Mouse (Mus musculus): ENCODE measurements around the gene A830031A19Rik. TPM values are rescaled to one million over a fixed set of nuclear protein-coding genes. Genes with fewer than 3 reads are reported as not detected.

A830031A19Rik gene
- polyA plus RNA-seq, 1 experiment from 2014 or later, result not detected

- H3K4me1 ChIP-seq (replicated peaks; ENCODE audit: control insufficient read depth, insufficient read depth, low read length), result peaks cover 15% of the 10 kb centered on the region
- H3K4me2 ChIP-seq (ENCODE audit: low read depth, low read length), result no peak overlapping the region
- WGBS, result 47% methylated on average over 3 of the region's 3 CpGs
- H3K27me3 ChIP-seq (ENCODE audit: control insufficient read depth, insufficient read depth, low read depth, low read length), result no peaks in the 10 kb centered on the region
- H3K9me3 ChIP-seq (ENCODE audit: control insufficient read depth, low read length), result no peaks in the 10 kb centered on the region
- H3K36me3 ChIP-seq (ENCODE audit: control insufficient read depth, insufficient read depth, low read length), result no peaks in the 10 kb centered on the region
- no peak overlapping the region for H3K9ac ChIP-seq (ENCODE audit: low read length)
- no peak overlapping the region for H3K4me3 ChIP-seq (ENCODE audit: low read length)
- H3K27ac ChIP-seq (ENCODE audit: low read length), result no peak overlapping the region
- peak; percentile 41; the same call in 1 of the 2 replicates for ATAC-seq (ENCODE audit: low read depth)
Observed at GRCm38 (mm10) chr11:24109388-24109787, 34.5 kb upstream of the A830031A19Rik start.

GRCm38 (mm10) chr11:24108974-24109373 lies 34.1 kb upstream of the A830031A19Rik start:
- Histone ChIP-seq H3K9me3 (ENCODE audit: control insufficient read depth, low read length) (no peaks in the 10 kb centered on the region), H3K4me3 (ENCODE audit: low read length) (no peak overlapping the region), H3K27me3 (ENCODE audit: control insufficient read depth, insufficient read depth, low read depth, low read length) (no peaks in the 10 kb centered on the region), H3K36me3 (ENCODE audit: control insufficient read depth, insufficient read depth, low read length) (no peaks in the 10 kb centered on the region), H3K4me2 (ENCODE audit: low read depth, low read length) (no peak overlapping the region), H3K4me1 (replicated peaks; ENCODE audit: control insufficient read depth, insufficient read depth, low read length) (peaks cover 11% of the 10 kb centered on the region), H3K9ac (ENCODE audit: low read length) (no peak overlapping the region), H3K27ac (ENCODE audit: low read length) (no peak overlapping the region)
- peak; percentile 73 for ATAC-seq (ENCODE audit: low read depth)
- 44% methylated on average over 3 of the region's 3 CpGs for WGBS

- Histone ChIP-seq H3K27ac (ENCODE audit: low read length) (no peak overlapping the region), H3K4me2 (ENCODE audit: low read depth, low read length) (no peak overlapping the region), H3K4me3 (ENCODE audit: low read length) (no peak overlapping the region), H3K4me1 (replicated peaks; ENCODE audit: control insufficient read depth, insufficient read depth, low read length) (peaks cover 15% of the 10 kb centered on the region), H3K9me3 (ENCODE audit: control insufficient read depth, low read length) (no peaks in the 10 kb centered on the region), H3K9ac (ENCODE audit: low read length) (no peak overlapping the region), H3K36me3 (ENCODE audit: control insufficient read depth, insufficient read depth, low read length) (no peaks in the 10 kb centered on the region), H3K27me3 (ENCODE audit: control insufficient read depth, insufficient read depth, low read depth, low read length) (no peaks in the 10 kb centered on the region)
- WGBS, result 83% methylated on average over 5 of the region's 5 CpGs
- no peak for ATAC-seq (ENCODE audit: low read depth)
Observed at GRCm38 (mm10) chr11:24107414-24107813, 32.6 kb upstream of the A830031A19Rik start.

- H3K9ac ChIP-seq (ENCODE audit: low read length), result no peak overlapping the region
- no peaks in the 10 kb centered on the region for H3K9me3 ChIP-seq (ENCODE audit: control insufficient read depth, low read length)
- no peak overlapping the region for H3K4me3 ChIP-seq (ENCODE audit: low read length)
- no peak for ATAC-seq (ENCODE audit: low read depth)
- 72% methylated on average over 6 of the region's 6 CpGs for WGBS
- no peaks in the 10 kb centered on the region for H3K36me3 ChIP-seq (ENCODE audit: control insufficient read depth, insufficient read depth, low read length)
- no peaks in the 10 kb centered on the region for H3K27me3 ChIP-seq (ENCODE audit: control insufficient read depth, insufficient read depth, low read depth, low read length)
- H3K4me1 ChIP-seq (replicated peaks; ENCODE audit: control insufficient read depth, insufficient read depth, low read length), result peaks cover 18% of the 10 kb centered on the region
- H3K27ac ChIP-seq (ENCODE audit: low read length), result no peak overlapping the region
- no peak overlapping the region for H3K4me2 ChIP-seq (ENCODE audit: low read depth, low read length)
Observed at GRCm38 (mm10) chr11:24103128-24103742, 28.4 kb upstream of the A830031A19Rik start.

- H3K4me1 ChIP-seq (replicated peaks; ENCODE audit: control insufficient read depth, insufficient read depth, low read length), result peaks cover 18% of the 10 kb centered on the region
- 53% methylated on average over 2 of the region's 2 CpGs for WGBS
- no peaks in the 10 kb centered on the region for H3K27me3 ChIP-seq (ENCODE audit: control insufficient read depth, insufficient read depth, low read depth, low read length)
- ATAC-seq (ENCODE audit: low read depth), result no peak
- H3K4me3 ChIP-seq (ENCODE audit: low read length), result no peak overlapping the region
- no peak overlapping the region for H3K9ac ChIP-seq (ENCODE audit: low read length)
- H3K4me2 ChIP-seq (ENCODE audit: low read depth, low read length), result no peak overlapping the region
- H3K9me3 ChIP-seq (ENCODE audit: control insufficient read depth, low read length), result no peaks in the 10 kb centered on the region
- H3K36me3 ChIP-seq (ENCODE audit: control insufficient read depth, insufficient read depth, low read length), result no peaks in the 10 kb centered on the region
- no peak overlapping the region for H3K27ac ChIP-seq (ENCODE audit: low read length)
Observed at GRCm38 (mm10) chr11:24102372-24102771, 27.5 kb upstream of the A830031A19Rik start.

- peaks cover 18% of the 10 kb centered on the region for H3K4me1 ChIP-seq (replicated peaks; ENCODE audit: control insufficient read depth, insufficient read depth, low read length)
- H3K4me2 ChIP-seq (ENCODE audit: low read depth, low read length), result no peak overlapping the region
- no peaks in the 10 kb centered on the region for H3K9me3 ChIP-seq (ENCODE audit: control insufficient read depth, low read length)
- WGBS, result 89% methylated on average over 3 of the region's 3 CpGs
- no peak overlapping the region for H3K9ac ChIP-seq (ENCODE audit: low read length)
- H3K27ac ChIP-seq (ENCODE audit: low read length), result no peak overlapping the region
- H3K4me3 ChIP-seq (ENCODE audit: low read length), result no peak overlapping the region
- ATAC-seq (ENCODE audit: low read depth), result no peak
- no peaks in the 10 kb centered on the region for H3K36me3 ChIP-seq (ENCODE audit: control insufficient read depth, insufficient read depth, low read length)
- H3K27me3 ChIP-seq (ENCODE audit: control insufficient read depth, insufficient read depth, low read depth, low read length), result no peaks in the 10 kb centered on the region
Observed at GRCm38 (mm10) chr11:24101625-24102024, 26.8 kb upstream of the A830031A19Rik start.

- H3K4me3 ChIP-seq (ENCODE audit: low read length), result no peak overlapping the region
- 61% methylated on average over 4 of the region's 4 CpGs for WGBS
- no peaks in the 10 kb centered on the region for H3K36me3 ChIP-seq (ENCODE audit: control insufficient read depth, insufficient read depth, low read length)
- H3K4me2 ChIP-seq (ENCODE audit: low read depth, low read length), result no peak overlapping the region
- peaks cover 18% of the 10 kb centered on the region for H3K4me1 ChIP-seq (replicated peaks; ENCODE audit: control insufficient read depth, insufficient read depth, low read length)
- peak; percentile 45; the same call in 1 of the 2 replicates for ATAC-seq (ENCODE audit: low read depth)
- H3K27ac ChIP-seq (ENCODE audit: low read length), result no peak overlapping the region; the same call in 1 of the 2 replicates
- H3K9ac ChIP-seq (ENCODE audit: low read length), result no peak overlapping the region
- H3K27me3 ChIP-seq (ENCODE audit: control insufficient read depth, insufficient read depth, low read depth, low read length), result no peaks in the 10 kb centered on the region
- H3K9me3 ChIP-seq (ENCODE audit: control insufficient read depth, low read length), result no peaks in the 10 kb centered on the region
Observed at GRCm38 (mm10) chr11:24100449-24101070, 25.7 kb upstream of the A830031A19Rik start.

- H3K4me3 ChIP-seq (ENCODE audit: low read length), result no peak overlapping the region
- H3K27me3 ChIP-seq (ENCODE audit: control insufficient read depth, insufficient read depth, low read depth, low read length), result no peaks in the 10 kb centered on the region
- peaks cover 23% of the 10 kb centered on the region for H3K4me1 ChIP-seq (replicated peaks; ENCODE audit: control insufficient read depth, insufficient read depth, low read length)
- WGBS, result 7% methylated on average over 7 of the region's 7 CpGs
- no peak overlapping the region for H3K9ac ChIP-seq (ENCODE audit: low read length)
- H3K4me2 ChIP-seq (ENCODE audit: low read depth, low read length), result no peak overlapping the region
- no peak overlapping the region for H3K27ac ChIP-seq (ENCODE audit: low read length)
- no peaks in the 10 kb centered on the region for H3K36me3 ChIP-seq (ENCODE audit: control insufficient read depth, insufficient read depth, low read length)
- peak; percentile 65 for ATAC-seq (ENCODE audit: low read depth)
- H3K9me3 ChIP-seq (ENCODE audit: control insufficient read depth, low read length), result no peaks in the 10 kb centered on the region
Observed at GRCm38 (mm10) chr11:24099886-24100293, 25.0 kb upstream of the A830031A19Rik start.

- Histone ChIP-seq H3K9me3 (ENCODE audit: control insufficient read depth, low read length) (no peaks in the 10 kb centered on the region), H3K9ac (ENCODE audit: low read length) (no peak overlapping the region), H3K4me1 (replicated peaks; ENCODE audit: control insufficient read depth, insufficient read depth, low read length) (peaks cover 26% of the 10 kb centered on the region), H3K36me3 (ENCODE audit: control insufficient read depth, insufficient read depth, low read length) (no peaks in the 10 kb centered on the region), H3K27me3 (ENCODE audit: control insufficient read depth, insufficient read depth, low read depth, low read length) (no peaks in the 10 kb centered on the region), H3K27ac (ENCODE audit: low read length) (no peak overlapping the region), H3K4me3 (ENCODE audit: low read length) (no peak overlapping the region), H3K4me2 (ENCODE audit: low read depth, low read length) (no peak overlapping the region)
- 68% methylated on average over 10 of the region's 10 CpGs for WGBS
- ATAC-seq (ENCODE audit: low read depth), result no peak
Observed at GRCm38 (mm10) chr11:24099215-24099614, 24.4 kb upstream of the A830031A19Rik start.
